8 mouse cellular contexts compared by ENCODE assay signal in genomic region chr11:60250971-60251643, GRCm38 (mm10). TPM values are rescaled to one million over a fixed set of nuclear protein-coding genes. Genes with fewer than 3 reads are reported as not detected.
A peak's percentile ranks its signal among the peaks of the same experiment; 100 is the strongest.
DNase-seq lines count a peak whose midpoint lies in the region; ATAC-seq and TF ChIP-seq lines count a peak whose summit lies in the region.

No protein-coding gene starts in this region.

- H3K27me3 ChIP-seq in forebrain, embryonic 10.5 days (ENCODE audit: poor library complexity, severe bottlenecking) = no peaks in the 10 kb centered on the region
- H3K27me3 ChIP-seq in forebrain, embryonic 16.5 days (replicated peaks; ENCODE audit: control insufficient read depth, insufficient read depth, low read length) = no peaks in the 10 kb centered on the region
- no peaks in the 10 kb centered on the region for H3K27me3 ChIP-seq in megakaryocyte, embryonic 14.5 days (replicated peaks)

- peak overlapping the region; percentile 51; the same call in 1 of the 2 replicates for H3K27ac ChIP-seq in forebrain, embryonic 10.5 days
- no peak overlapping the region for H3K27ac ChIP-seq in forebrain, embryonic 16.5 days (ENCODE audit: low read length)
- H3K27ac ChIP-seq in gastrocnemius, adult 2 months = no peak overlapping the region; the same call in 1 of the 2 replicates

- WGBS in forebrain, embryonic 10.5 days = 58% methylated on average over 6 of the region's 6 CpGs
- whole genome bisulfite sequencing in forebrain, embryonic 16.5 days = 56% methylated on average over 6 of the region's 6 CpGs

- no peak overlapping the region for H3K9ac ChIP-seq in forebrain, embryonic 16.5 days (replicated peaks; ENCODE audit: low read depth, low read length)

- TF ChIP-seq CTCF in gastrocnemius, adult 2 months (IDR thresholded peaks at IDR 0.05) = peak; percentile 75

- DNase-seq in forebrain, embryonic 10.5 days (ENCODE audit: extremely low spot score, low spot score) = peak; percentile 42
- peak; percentile 63 for DNase-seq in A20 (ENCODE audit: low read depth, low spot score)
- DNase-seq in brain, adult 2 months (ENCODE audit: low read depth, low spot score) = peak; percentile 76
- peak; percentile 48 for DNase-seq in gastrocnemius, adult 2 months
- peak; percentile 72 for DNase-seq in kidney, postnatal 14 days
- DNase-seq in thymus, postnatal 25 days = peak; percentile 81

- intact Hi-C loops in gastrocnemius, adult 2 months (cut with DNase I) = loop anchor here (2.0 kb wide), 2 partner anchors 42 to 162 kb away; no protein-coding TSS in a partner anchor

- no peaks in the 10 kb centered on the region for H3K9me3 ChIP-seq in forebrain, embryonic 10.5 days
- no peaks in the 10 kb centered on the region for H3K9me3 ChIP-seq in forebrain, embryonic 16.5 days (ENCODE audit: control insufficient read depth, low read length)
- H3K9me3 ChIP-seq in megakaryocyte, embryonic 14.5 days = peaks cover 3% of the 10 kb centered on the region; the same call in 1 of the 2 replicates

- H3K4me2 ChIP-seq in forebrain, embryonic 16.5 days (ENCODE audit: low read length) = no peak overlapping the region

- no peaks in the 10 kb centered on the region for H3K36me3 ChIP-seq in forebrain, embryonic 10.5 days (replicated peaks)
- no peaks in the 10 kb centered on the region for H3K36me3 ChIP-seq in forebrain, embryonic 16.5 days (ENCODE audit: control insufficient read depth, insufficient read depth)
- peaks cover 69% of the 10 kb centered on the region for H3K36me3 ChIP-seq in megakaryocyte, embryonic 14.5 days (replicated peaks; ENCODE audit: low read length)

- H3K4me3 ChIP-seq in forebrain, embryonic 10.5 days = no peak overlapping the region
- H3K4me3 ChIP-seq in forebrain, embryonic 16.5 days (replicated peaks; ENCODE audit: low read length) = no peak overlapping the region
- no peak overlapping the region for H3K4me3 ChIP-seq in gastrocnemius, adult 2 months
- peak overlapping the region; percentile 44 for H3K4me3 ChIP-seq in megakaryocyte, embryonic 14.5 days (replicated peaks)

- peaks cover 33% of the 10 kb centered on the region for H3K4me1 ChIP-seq in forebrain, embryonic 10.5 days
- peaks cover 27% of the 10 kb centered on the region for H3K4me1 ChIP-seq in forebrain, embryonic 16.5 days (replicated peaks; ENCODE audit: control insufficient read depth, insufficient read depth, low read length)
- H3K4me1 ChIP-seq in megakaryocyte, embryonic 14.5 days = peaks cover 62% of the 10 kb centered on the region

- no peak for ATAC-seq in forebrain, embryonic 16.5 days

RNA-seq across cellular contexts. Expression of gene Srebf1, which starts 28.7 kb away (rescaled TPM):
- 59.3 and 66.1 TPM in 2 replicates for polyA plus RNA-seq in forebrain, embryonic 10.5 days (2016; fragmentation: Nextera tagmentation; extraction: Ambion mirVana)
- polyA plus RNA-seq in forebrain, embryonic 16.5 days (2015; fragmentation: Nextera tagmentation; extraction: Ambion mirVana) = 41.1 and 46.9 TPM in 2 replicates
- total RNA-seq in gastrocnemius, adult 2 months (2021) = 10 to 100 TPM; 27.5 to 43.4 TPM
- polyA plus RNA-seq in megakaryocyte, embryonic 14.5 days (2012; ENCODE audit: insufficient read depth, low replicate concordance) = 138 and 188 TPM in 2 replicates
